In the genomic region with DNA sequence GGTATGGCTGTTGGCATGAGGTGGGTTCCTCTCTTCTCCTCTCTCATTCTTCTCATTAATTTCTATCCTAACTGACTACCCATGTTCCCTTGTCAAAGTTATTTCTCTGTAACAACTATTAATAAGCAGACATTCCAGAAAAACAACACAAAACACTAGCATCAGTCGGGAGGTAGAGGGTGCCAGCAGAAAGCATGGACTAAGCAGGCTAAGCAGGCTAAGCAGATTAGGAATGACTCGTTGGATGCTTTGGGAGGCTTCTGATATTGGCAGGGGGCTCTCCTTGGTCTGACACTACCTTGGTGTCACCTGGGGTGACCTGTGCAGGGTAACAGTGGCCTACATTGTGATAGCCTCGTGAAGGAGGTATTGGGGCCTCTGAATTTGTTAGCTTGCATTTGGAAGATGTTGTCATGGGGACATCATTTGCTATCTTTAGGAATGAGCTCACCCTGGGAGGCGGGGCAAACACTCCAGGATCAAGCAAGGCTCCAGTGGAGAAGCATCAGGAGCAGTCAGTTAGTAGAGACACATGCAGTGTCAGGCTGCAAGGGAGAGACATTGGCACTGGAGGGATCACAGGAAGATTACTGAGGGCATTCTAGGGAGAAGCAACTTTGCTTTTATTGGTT, we compare ENCODE assay signal across 9 mouse cellular contexts.
DNase-seq lines count a peak whose midpoint lies in the region; ATAC-seq lines count a peak whose summit lies in the region.
"Had no signal": no experiment of that assay in that cellular context is flagged by ENCODE, and none has a peak within 500 bp of the region (broad histone marks: within the 10 kb centered on the region; RNA-seq: fewer than 3 reads in every experiment).

No protein-coding gene starts in this region.

- H3K27me3 ChIP-seq in embryonic facial prominence, embryonic 14.5 days (replicated peaks; ENCODE audit: control insufficient read depth, insufficient read depth, low read length): no peaks in the 10 kb centered on the region
- H3K27me3 ChIP-seq in embryonic facial prominence, embryonic 10.5 days (replicated peaks; ENCODE audit: low read depth, poor library complexity, severe bottlenecking): no peaks in the 10 kb centered on the region
- H3K27me3 ChIP-seq: CH12.LX had no signal

- H3K36me3 ChIP-seq in embryonic facial prominence, embryonic 14.5 days (ENCODE audit: control insufficient read depth, insufficient read depth, low read length): no peaks in the 10 kb centered on the region
- H3K36me3 ChIP-seq in embryonic facial prominence, embryonic 10.5 days (replicated peaks): no peaks in the 10 kb centered on the region

- ATAC-seq in embryonic facial prominence, embryonic 14.5 days (ENCODE audit: low read depth): no peak

- H3K4me2 ChIP-seq in embryonic facial prominence, embryonic 14.5 days (ENCODE audit: low read depth, low read length): no peak overlapping the region

- no peaks in the 10 kb centered on the region for H3K9me3 ChIP-seq in embryonic facial prominence, embryonic 14.5 days (ENCODE audit: control insufficient read depth, low read length)
- no peaks in the 10 kb centered on the region for H3K9me3 ChIP-seq in embryonic facial prominence, embryonic 10.5 days

- H3K4me3 ChIP-seq in embryonic facial prominence, embryonic 14.5 days (ENCODE audit: low read depth, low read length): no peak overlapping the region
- no peak overlapping the region for H3K4me3 ChIP-seq in embryonic facial prominence, embryonic 10.5 days

- DNase-seq in embryonic facial prominence, embryonic 14.5 days (ENCODE audit: low spot score): peak; percentile 14
- DNase-seq in embryonic facial prominence, embryonic 10.5 days (ENCODE audit: low spot score): no peak
- DNase-seq in gastrocnemius, adult 18-20 months (ENCODE audit: low spot score): peak; percentile 38
- DNase-seq in layer of hippocampus, adult 18-20 months (ENCODE audit: low spot score in 2 of 2): peak; percentile 45 to 72
- peak; percentile 68 for DNase-seq in lung, postnatal 36 days
- no peak for DNase-seq in kidney, adult 18-20 months
- no peak for DNase-seq in urinary bladder, postnatal 25 days (ENCODE audit: low spot score)
- no peak for DNase-seq in kidney, postnatal 36 days

- no peak overlapping the region for H3K27ac ChIP-seq in embryonic facial prominence, embryonic 14.5 days (replicated peaks; ENCODE audit: low read depth, low read length)
- H3K27ac ChIP-seq in embryonic facial prominence, embryonic 10.5 days (replicated peaks): no peak overlapping the region

- H3K4me1 ChIP-seq in embryonic facial prominence, embryonic 14.5 days (ENCODE audit: control insufficient read depth, insufficient read depth, low read length): peaks cover 9% of the 10 kb centered on the region; the same call in 1 of the 2 replicates
- peaks cover 12% of the 10 kb centered on the region for H3K4me1 ChIP-seq in embryonic facial prominence, embryonic 10.5 days

- no peak overlapping the region for H3K9ac ChIP-seq in embryonic facial prominence, embryonic 14.5 days (ENCODE audit: low read depth, low read length)

- 55% methylated on average over 4 of the region's 4 CpGs for WGBS in embryonic facial prominence, embryonic 14.5 days
- WGBS in embryonic facial prominence, embryonic 10.5 days: 54% methylated on average over 4 of the region's 4 CpGs

Comparison
In these comparisons a context has a peak if more than half of its experiments do, and no peak if none do; other contexts are left out.
1. DNase-seq: peak in embryonic facial prominence, embryonic 14.5 days (single experiment), gastrocnemius, adult 18-20 months (single experiment), layer of hippocampus, adult 18-20 months (2 of 2) and lung, postnatal 36 days (single experiment); none in embryonic facial prominence, embryonic 10.5 days (single experiment), kidney, adult 18-20 months (single experiment), urinary bladder, postnatal 25 days (single experiment) and kidney, postnatal 36 days (0 of 2).